Comparison of ENCODE assay signal across 23 mouse cellular contexts in the genomic region with DNA sequence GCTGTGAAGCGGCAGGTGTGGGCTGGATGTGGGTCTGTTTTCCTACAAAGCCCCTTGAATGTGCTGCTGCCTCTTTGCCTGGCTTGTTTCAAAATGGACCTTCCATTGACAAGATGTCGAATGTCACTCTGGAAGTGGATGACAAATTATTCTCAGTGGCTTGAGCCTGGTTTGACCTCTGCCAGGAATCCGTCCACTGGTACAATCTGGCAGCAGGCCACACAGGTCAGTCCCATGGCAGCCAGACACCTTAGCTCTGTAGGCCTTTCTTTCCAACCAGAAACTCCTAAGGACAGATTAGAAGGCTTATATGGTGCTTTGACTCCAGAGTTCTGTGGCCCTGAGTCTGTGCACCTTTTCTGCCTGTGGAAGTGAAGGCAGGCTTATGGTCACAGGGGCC.
DNase-seq lines count a peak whose midpoint lies in the region; ATAC-seq and TF ChIP-seq lines count a peak whose summit lies in the region.
"Had no signal": no experiment of that assay in that cellular context is flagged by ENCODE, and none has a peak within 500 bp of the region (broad histone marks: within the 10 kb centered on the region; RNA-seq: fewer than 3 reads in every experiment).

No protein-coding gene starts in this region.

- H3K79me2 ChIP-seq in liver, adult 2 months (ENCODE audit: control insufficient read depth, insufficient read depth, low read length) = no peaks in the 10 kb centered on the region

- no peaks in the 10 kb centered on the region for H3K36me3 ChIP-seq in kidney, adult 2 months (ENCODE audit: control insufficient read depth, insufficient read depth, low read length)
- no peaks in the 10 kb centered on the region for H3K36me3 ChIP-seq in kidney, embryonic 15.5 days
- H3K36me3 ChIP-seq in liver, adult 2 months (ENCODE audit: control insufficient read depth, insufficient read depth, low read length) = no peaks in the 10 kb centered on the region
- H3K36me3 ChIP-seq: embryonic facial prominence, embryonic 15.5 days; forebrain, embryonic 12.5 days; heart, embryonic 12.5 days; hindbrain, embryonic 12.5 days had no signal

- intact Hi-C loops in heart, postnatal 14 days (cut with DNase I) = no loop called here

- no peak for TF ChIP-seq POLR2A in kidney, adult 2 months (IDR thresholded peaks at IDR 0.05; ENCODE audit: low read depth, low read length)
- TF ChIP-seq POLR2A in liver, adult 2 months (IDR thresholded peaks at IDR 0.05; ENCODE audit: extremely low read depth, insufficient read depth, low read length) = no peak

- no peak overlapping the region for H3K4me2 ChIP-seq in kidney, embryonic 15.5 days
- H3K4me2 ChIP-seq: embryonic facial prominence, embryonic 15.5 days; forebrain, embryonic 12.5 days; heart, embryonic 12.5 days; hindbrain, embryonic 12.5 days had no signal

- ATAC-seq in kidney, embryonic 15.5 days (replicated peaks; ENCODE audit: low FRiP score) = no peak
- ATAC-seq: activated CD4-positive, CD25-positive, alpha-beta regulatory T cell, adult 4 months; forebrain, embryonic 16.5 days; hindbrain, embryonic 16.5 days; Patski had no signal

- 66% methylated on average over 3 of the region's 3 CpGs for WGBS in kidney, adult 2 months
- 76% methylated on average over 3 of the region's 3 CpGs for WGBS in kidney, embryonic 15.5 days
- WGBS in liver, adult 2 months = 58% methylated on average over 3 of the region's 3 CpGs

- no peak overlapping the region for H3K27ac ChIP-seq in kidney, adult 2 months (ENCODE audit: insufficient read depth, low read depth, low read length)
- no peak overlapping the region for H3K27ac ChIP-seq in kidney, embryonic 15.5 days
- H3K27ac ChIP-seq in liver, adult 2 months (replicated peaks; ENCODE audit: insufficient read depth, low read depth, low read length) = no peak overlapping the region
- H3K27ac ChIP-seq: embryonic facial prominence, embryonic 15.5 days; forebrain, embryonic 12.5 days; heart, adult 2 months; hindbrain, embryonic 12.5 days had no signal

- peak; percentile 78 for DNase-seq in heart, adult 11 months
- DNase-seq in heart, postnatal 14 days = no peak
- DNase-seq in kidney, adult 2 months = peak; percentile 35
- peak; percentile 9 for DNase-seq in liver, adult 2 months (ENCODE audit: extremely low read depth, low read depth, low spot score)
- no peak for DNase-seq in liver
- DNase-seq in ovary, adult 18-20 months (ENCODE audit: low spot score) = no peak
- DNase-seq: adrenal gland, postnatal 14 days; cerebellum, adult 18-20 months; embryo, embryonic 11 days; gastrocnemius, postnatal 10 days; heart, adult 2 months; heart, postnatal 36 days had no signal

- no peaks in the 10 kb centered on the region for H3K9me3 ChIP-seq in kidney, embryonic 15.5 days (replicated peaks)
- H3K9me3 ChIP-seq: embryonic facial prominence, embryonic 15.5 days; forebrain, embryonic 12.5 days; heart, embryonic 12.5 days; hindbrain, embryonic 12.5 days had no signal

- no peak overlapping the region for H3K9ac ChIP-seq in kidney, embryonic 15.5 days
- H3K9ac ChIP-seq in liver, adult 2 months (ENCODE audit: low read depth, low read length) = no peak overlapping the region
- H3K9ac ChIP-seq: embryonic facial prominence, embryonic 15.5 days; forebrain, embryonic 12.5 days; heart, embryonic 12.5 days; hindbrain, embryonic 12.5 days had no signal

- no peak for TF ChIP-seq CTCF in kidney, adult 2 months (conservative IDR thresholded peaks at IDR 0.05; ENCODE audit: insufficient read depth, insufficient read length, low read depth, low read length)
- no peak for TF ChIP-seq CTCF in liver, adult 2 months (IDR thresholded peaks at IDR 0.05; ENCODE audit: low read depth, low read length)

- H3K4me3 ChIP-seq in kidney, adult 2 months (ENCODE audit: insufficient read depth, low read depth, low read length) = no peak overlapping the region
- no peak overlapping the region for H3K4me3 ChIP-seq in kidney, embryonic 15.5 days (replicated peaks)
- no peak overlapping the region for H3K4me3 ChIP-seq in liver, adult 2 months (ENCODE audit: insufficient read depth, low read depth, low read length)
- H3K4me3 ChIP-seq: embryonic facial prominence, embryonic 15.5 days; erythroblast, embryonic 14.5 days; forebrain, embryonic 12.5 days; heart, adult 2 months; heart, embryonic 12.5 days; hindbrain, embryonic 12.5 days had no signal

- H3K27me3 ChIP-seq in kidney, adult 2 months (replicated peaks; ENCODE audit: control insufficient read depth, insufficient read depth, low read length) = no peaks in the 10 kb centered on the region
- H3K27me3 ChIP-seq in kidney, embryonic 15.5 days = no peaks in the 10 kb centered on the region
- no peaks in the 10 kb centered on the region for H3K27me3 ChIP-seq in liver, adult 2 months (ENCODE audit: control insufficient read depth, insufficient read depth, low read length)
- H3K27me3 ChIP-seq: CH12.LX; embryonic facial prominence, embryonic 15.5 days; forebrain, embryonic 12.5 days; heart, embryonic 12.5 days; hindbrain, embryonic 12.5 days; Patski had no signal

- no peaks in the 10 kb centered on the region for H3K4me1 ChIP-seq in kidney, adult 2 months (ENCODE audit: control insufficient read depth, insufficient read depth, low read length)
- peaks cover 4% of the 10 kb centered on the region; the same call in 1 of the 2 replicates for H3K4me1 ChIP-seq in kidney, embryonic 15.5 days
- no peaks in the 10 kb centered on the region for H3K4me1 ChIP-seq in liver, adult 2 months (ENCODE audit: control insufficient read depth, insufficient read depth, low read length)
- H3K4me1 ChIP-seq: forebrain, embryonic 12.5 days; hindbrain, embryonic 12.5 days had no signal

Comparison
In these comparisons a context has a peak if more than half of its experiments do, and no peak if none do; other contexts are left out.
1. DNase-seq: peak in heart, adult 11 months (single experiment), kidney, adult 2 months (single experiment) and liver, adult 2 months (single experiment); none in heart, postnatal 14 days (0 of 2), liver (single experiment) and ovary, adult 18-20 months (single experiment).